Mouse (Mus musculus): ENCODE data around the gene Bmp5. TPM values are rescaled to one million over a fixed set of nuclear protein-coding genes. Genes with fewer than 3 reads are reported as not detected.

The Bmp5 gene
- polyA plus RNA-seq, 2 experiments = 11.2 to 12.8 TPM

DNA sequence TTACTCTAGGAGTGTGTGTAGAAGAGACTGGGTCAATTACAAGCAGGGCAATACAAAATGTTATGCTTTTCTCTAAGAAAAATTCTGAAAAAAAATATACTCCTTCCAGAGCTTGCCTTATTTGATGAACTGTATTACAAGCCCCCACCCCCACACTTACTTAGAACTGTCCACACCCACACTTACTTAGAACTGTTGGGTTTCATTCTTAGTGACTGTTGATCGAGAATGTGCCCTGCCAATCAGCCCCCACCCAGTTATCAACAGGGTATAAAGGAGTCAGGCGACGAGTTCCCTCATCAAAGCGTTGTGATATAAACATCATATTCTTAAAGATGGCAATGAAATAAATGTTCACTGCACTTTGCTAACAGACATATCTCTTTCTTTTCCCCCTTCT, 122.9 kb downstream of the Bmp5 start:
- ATAC-seq (ENCODE audit: low FRiP score, low read depth) (no peak), DNase-seq (ENCODE audit: low spot score) (no peak)
- Histone ChIP-seq H3K27me3 (ENCODE audit: control insufficient read depth, insufficient read depth, low read length) (no peaks in the 10 kb centered on the region), H3K9ac (ENCODE audit: low read depth, low read length, severe bottlenecking) (no peak overlapping the region), H3K27ac (replicated peaks; ENCODE audit: low read depth, low read length) (0 out of 2 replicates have a peak overlapping the region, but pooled peaks have one; percentile 39), H3K4me1 (ENCODE audit: control insufficient read depth, insufficient read depth, low read length) (peaks cover 10% of the 10 kb centered on the region; the same call in 1 of the 2 replicates), H3K4me3 (replicated peaks; ENCODE audit: low read length) (no peak overlapping the region), H3K4me2 (replicated peaks; ENCODE audit: low read depth, low read length, severe bottlenecking) (no peak overlapping the region), H3K9me3 (ENCODE audit: control insufficient read depth, low read length) (no peaks in the 10 kb centered on the region), H3K36me3 (ENCODE audit: control insufficient read depth, insufficient read depth, low read length) (no peaks in the 10 kb centered on the region)
- no peak for TF ChIP-seq POLR2A (IDR thresholded peaks at IDR 0.05; ENCODE audit: borderline replicate concordance, extremely low read depth, insufficient read depth, insufficient read length)
- 88% methylated on average over 4 of the region's 4 CpGs for WGBS

DNA sequence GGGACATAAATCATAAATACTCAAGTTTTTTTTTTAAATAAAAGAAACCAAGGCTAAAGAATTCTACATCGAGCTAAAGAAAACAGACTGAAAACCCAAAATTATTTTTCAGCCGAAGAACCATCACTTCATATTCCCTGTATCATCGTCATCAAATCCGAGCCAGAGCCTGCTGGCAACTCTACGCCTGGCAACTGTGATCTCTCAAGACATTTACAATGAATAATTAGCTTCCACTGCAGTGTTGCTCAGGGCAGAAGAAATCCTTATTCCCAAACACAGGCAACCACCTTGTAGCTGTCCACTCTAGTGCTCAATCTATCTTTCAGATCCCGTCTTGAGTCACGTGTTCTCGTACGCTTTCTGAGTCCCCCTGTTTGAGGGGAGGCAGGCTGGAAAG, 126.1 kb downstream of the Bmp5 start:
- Histone ChIP-seq H3K27me3 (ENCODE audit: control insufficient read depth, insufficient read depth, low read length) (no peaks in the 10 kb centered on the region), H3K9me3 (ENCODE audit: control insufficient read depth, low read length) (no peaks in the 10 kb centered on the region), H3K4me1 (ENCODE audit: control insufficient read depth, insufficient read depth, low read length) (peaks cover 10% of the 10 kb centered on the region; the same call in 1 of the 2 replicates), H3K9ac (ENCODE audit: low read depth, low read length, severe bottlenecking) (no peak overlapping the region), H3K4me3 (replicated peaks; ENCODE audit: low read length) (no peak overlapping the region), H3K27ac (replicated peaks; ENCODE audit: low read depth, low read length) (no peak overlapping the region), H3K4me2 (replicated peaks; ENCODE audit: low read depth, low read length, severe bottlenecking) (no peak overlapping the region), H3K36me3 (ENCODE audit: control insufficient read depth, insufficient read depth, low read length) (no peaks in the 10 kb centered on the region)
- DNase-seq (ENCODE audit: low spot score) = no peak
- no peak for TF ChIP-seq POLR2A (IDR thresholded peaks at IDR 0.05; ENCODE audit: borderline replicate concordance, extremely low read depth, insufficient read depth, insufficient read length)
- WGBS = 58% methylated on average over 9 of the region's 9 CpGs
- ATAC-seq (ENCODE audit: low FRiP score, low read depth) = no peak

DNA sequence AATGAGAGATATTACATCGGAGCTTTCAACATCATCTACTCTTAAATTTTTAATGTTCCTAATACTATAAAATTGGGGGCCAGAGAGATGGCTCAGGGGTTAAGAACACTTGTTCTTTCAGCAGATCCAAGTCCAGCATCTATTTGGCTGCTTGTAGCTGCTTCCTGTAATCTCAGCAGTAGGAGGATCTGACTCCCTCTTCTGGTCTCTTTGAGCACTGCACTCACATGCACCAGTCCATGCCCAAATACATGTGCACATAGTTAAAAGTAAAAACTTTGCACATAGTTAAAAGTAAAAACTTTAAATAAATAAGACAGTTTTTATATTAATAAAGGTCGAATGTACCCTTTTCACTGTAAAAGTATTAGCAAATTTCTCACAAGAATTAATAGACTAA, 130.3 kb downstream of the Bmp5 start:
- WGBS = 37% methylated on average over 2 of the region's 2 CpGs
- ATAC-seq (ENCODE audit: low FRiP score, low read depth) = no peak
- no peak for DNase-seq (ENCODE audit: low spot score)
- H3K9ac ChIP-seq (ENCODE audit: low read depth, low read length, severe bottlenecking) = no peak overlapping the region
- no peaks in the 10 kb centered on the region for H3K9me3 ChIP-seq (ENCODE audit: control insufficient read depth, low read length)
- no peak for TF ChIP-seq POLR2A (IDR thresholded peaks at IDR 0.05; ENCODE audit: borderline replicate concordance, extremely low read depth, insufficient read depth, insufficient read length)
- no peaks in the 10 kb centered on the region for H3K27me3 ChIP-seq (ENCODE audit: control insufficient read depth, insufficient read depth, low read length)
- no peak overlapping the region for H3K4me3 ChIP-seq (replicated peaks; ENCODE audit: low read length)
- H3K4me1 ChIP-seq (ENCODE audit: control insufficient read depth, insufficient read depth, low read length) = 0 out of 2 replicates have a peak, but pooled peaks cover 3% of the 10 kb centered on the region
- H3K27ac ChIP-seq (replicated peaks; ENCODE audit: low read depth, low read length) = no peak overlapping the region
- H3K4me2 ChIP-seq (replicated peaks; ENCODE audit: low read depth, low read length, severe bottlenecking) = no peak overlapping the region
- H3K36me3 ChIP-seq (ENCODE audit: control insufficient read depth, insufficient read depth, low read length) = no peaks in the 10 kb centered on the region

DNA sequence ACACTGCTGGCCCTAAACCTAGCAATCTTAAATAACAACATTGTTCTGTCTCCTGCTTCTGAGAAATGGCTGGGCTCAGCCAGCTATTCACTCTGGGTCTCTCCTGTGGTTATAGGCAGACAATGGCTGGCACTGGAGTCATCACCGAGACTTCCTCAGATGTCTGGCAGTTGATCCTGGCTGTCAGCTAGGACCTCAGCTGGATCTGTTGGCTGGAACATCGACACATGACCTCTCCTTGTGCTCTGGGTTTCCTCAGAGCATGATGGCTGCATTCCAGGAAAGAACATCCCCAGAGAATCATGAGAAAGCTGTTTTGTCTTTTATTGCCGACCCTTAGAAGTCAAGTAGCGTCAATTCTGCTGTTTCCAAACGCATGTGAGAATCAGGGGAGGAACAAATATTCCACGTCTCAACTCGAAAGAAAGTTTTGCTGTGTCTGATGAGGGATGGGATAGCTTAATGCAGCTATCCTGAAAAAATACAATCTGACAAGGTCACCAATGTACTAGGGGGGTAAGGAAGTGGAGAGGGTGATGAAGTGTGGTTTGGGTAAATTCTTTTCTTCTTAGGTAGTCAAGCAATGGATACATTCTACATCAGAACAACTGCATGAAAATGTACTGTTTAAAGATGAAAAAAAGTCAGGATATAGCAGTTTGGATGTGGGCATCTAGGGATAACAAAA, 135.1 kb downstream of the Bmp5 start:
- H3K27ac ChIP-seq (replicated peaks; ENCODE audit: low read depth, low read length) = no peak overlapping the region
- H3K4me2 ChIP-seq (replicated peaks; ENCODE audit: low read depth, low read length, severe bottlenecking) = no peak overlapping the region
- ATAC-seq (ENCODE audit: low FRiP score, low read depth) (peak; percentile 65), DNase-seq (ENCODE audit: low spot score) (peak; percentile 84)
- H3K4me1 ChIP-seq (ENCODE audit: control insufficient read depth, insufficient read depth, low read length) = 0 out of 2 replicates have a peak, but pooled peaks cover 3% of the 10 kb centered on the region
- no peaks in the 10 kb centered on the region for H3K27me3 ChIP-seq (ENCODE audit: control insufficient read depth, insufficient read depth, low read length)
- no peak overlapping the region for H3K4me3 ChIP-seq (replicated peaks; ENCODE audit: low read length)
- 27% methylated on average over 7 of the region's 7 CpGs for WGBS
- H3K9ac ChIP-seq (ENCODE audit: low read depth, low read length, severe bottlenecking) = no peak overlapping the region
- no peaks in the 10 kb centered on the region for H3K36me3 ChIP-seq (ENCODE audit: control insufficient read depth, insufficient read depth, low read length)
- H3K9me3 ChIP-seq (ENCODE audit: control insufficient read depth, low read length) = no peaks in the 10 kb centered on the region
- no peak for TF ChIP-seq POLR2A (IDR thresholded peaks at IDR 0.05; ENCODE audit: borderline replicate concordance, extremely low read depth, insufficient read depth, insufficient read length)

DNA sequence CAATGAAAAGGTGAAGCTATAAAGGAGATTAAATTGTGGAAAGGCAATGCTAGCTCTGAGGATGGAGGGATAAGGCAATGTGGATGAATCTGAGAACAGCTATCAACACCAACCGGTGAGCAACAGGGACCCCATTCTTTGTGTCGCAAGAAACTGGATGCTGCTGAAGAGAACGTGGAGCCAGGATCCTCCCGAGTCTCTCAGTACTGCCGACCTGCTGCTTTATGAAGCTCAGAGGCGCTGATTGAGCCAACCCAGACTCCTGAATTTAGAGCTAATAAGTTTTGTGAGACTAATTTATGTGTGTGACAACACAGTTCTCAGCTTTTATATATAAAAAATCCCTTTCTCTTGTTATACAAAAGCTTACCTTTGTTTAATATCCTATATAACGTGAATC, 136.4 kb downstream of the Bmp5 start:
- Histone ChIP-seq H3K36me3 (ENCODE audit: control insufficient read depth, insufficient read depth, low read length) (no peaks in the 10 kb centered on the region), H3K9me3 (ENCODE audit: control insufficient read depth, low read length) (no peaks in the 10 kb centered on the region), H3K4me2 (replicated peaks; ENCODE audit: low read depth, low read length, severe bottlenecking) (no peak overlapping the region), H3K27ac (replicated peaks; ENCODE audit: low read depth, low read length) (no peak overlapping the region), H3K27me3 (ENCODE audit: control insufficient read depth, insufficient read depth, low read length) (no peaks in the 10 kb centered on the region), H3K4me1 (ENCODE audit: control insufficient read depth, insufficient read depth, low read length) (0 out of 2 replicates have a peak, but pooled peaks cover 3% of the 10 kb centered on the region), H3K9ac (ENCODE audit: low read depth, low read length, severe bottlenecking) (no peak overlapping the region), H3K4me3 (replicated peaks; ENCODE audit: low read length) (no peak overlapping the region)
- no peak for DNase-seq (ENCODE audit: low spot score)
- ATAC-seq (ENCODE audit: low FRiP score, low read depth) = no peak
- 33% methylated on average over 7 of the region's 7 CpGs for WGBS
- no peak for TF ChIP-seq POLR2A (IDR thresholded peaks at IDR 0.05; ENCODE audit: borderline replicate concordance, extremely low read depth, insufficient read depth, insufficient read length)
